Mouse (Mus musculus) G1E (cell line): ENCODE measurements around the gene Gas2l1. TPM values are rescaled to one million over a fixed set of nuclear protein-coding genes. Genes with fewer than 3 reads are reported as not detected.

ENCODE experiments used
- ATAC-seq: 2 replicates; pipeline ENCODE4 v1.8.0; 2016; ENCODE audit warnings: mild to moderate bottlenecking; ENCODE audit not compliant: insufficient number of reproducible peaks, poor library complexity, low FRiP score, severe bottlenecking; ENCODE audit errors: extremely low read depth
- DNase-seq: peaks from one replicate; pipeline ENCODE4 v3.0.0; 2012; ENCODE audit warnings: low spot score
- H3K27me3 ChIP-seq: 2 replicates; pipeline ENCODE4 v1.6.1; 2012; ENCODE audit warnings: mild to moderate bottlenecking, low read length, inconsistent platforms; ENCODE audit not compliant: insufficient read depth
- H3K36me3 ChIP-seq: replicated peaks from 2 replicates; pipeline ENCODE3; 2012; ENCODE audit warnings: mild to moderate bottlenecking, inconsistent platforms
- H3K4me1 ChIP-seq: 2 replicates; pipeline ENCODE4 v1.6.1; 2012; ENCODE audit warnings: low read depth, low read length, inconsistent platforms, mixed read lengths; ENCODE audit not compliant: insufficient read depth
- H3K4me3 ChIP-seq: 2 replicates; pipeline ENCODE4 v1.5.1; 2012; ENCODE audit warnings: low read depth, mild to moderate bottlenecking, inconsistent platforms, low read length, moderate library complexity, mixed read lengths
- H3K9me3 ChIP-seq: replicated peaks from 2 replicates; pipeline ENCODE4 v1.6.1; 2012; ENCODE audit warnings: inconsistent platforms
- CTCF ChIP-seq: IDR thresholded peaks from 2 replicates; pipeline ENCODE4 v1.5.1; 2012; ENCODE audit warnings: low read depth, low read length, inconsistent platforms, mixed read lengths
- GATA1 ChIP-seq: IDR thresholded peaks from 2 replicates; pipeline ENCODE4 v1.6.1; 2012; ENCODE audit warnings: borderline replicate concordance, low read length, inconsistent platforms, mixed read lengths
- GATA2 ChIP-seq: IDR thresholded peaks from 2 replicates; pipeline ENCODE4 v1.6.1; 2012; ENCODE audit warnings: low read depth, low read length, inconsistent platforms, borderline replicate concordance
- POLR2AphosphoS5 ChIP-seq: IDR thresholded peaks from 2 replicates; pipeline ENCODE4 v1.6.1; 2012; ENCODE audit warnings: low read depth, low read length, inconsistent platforms; ENCODE audit not compliant: insufficient replicate concordance
- TAL1 ChIP-seq: conservative IDR thresholded peaks from 2 replicates; pipeline ENCODE4 v1.6.1; 2012; ENCODE audit warnings: low read depth, low read length, inconsistent platforms, mixed read lengths
- polyA plus RNA-seq: library from polyadenylated mRNA; stranded (reverse); fragments of >175 nt; gene quantifications from 2 replicates; pipeline ENCODE4 v1.2.3, GENCODE M21; 2012
- total RNA-seq, 2 experiments: library from RNA; stranded (forward) in 1 of 2; stranded (reverse) in 1 of 2; fragments of 200-1000 nt in 1 of 2; fragments of >200 nt in 1 of 2; fragmentation: Nextera tagmentation in 1 of 2; gene quantifications; 2 replicates each; pipeline ENCODE4 v1.2.3; 2014 to 2017

Gene Gas2l1
- total and polyA plus RNA-seq, 3 experiments = 18.2 to 103 (median 32.1) TPM

DNA sequence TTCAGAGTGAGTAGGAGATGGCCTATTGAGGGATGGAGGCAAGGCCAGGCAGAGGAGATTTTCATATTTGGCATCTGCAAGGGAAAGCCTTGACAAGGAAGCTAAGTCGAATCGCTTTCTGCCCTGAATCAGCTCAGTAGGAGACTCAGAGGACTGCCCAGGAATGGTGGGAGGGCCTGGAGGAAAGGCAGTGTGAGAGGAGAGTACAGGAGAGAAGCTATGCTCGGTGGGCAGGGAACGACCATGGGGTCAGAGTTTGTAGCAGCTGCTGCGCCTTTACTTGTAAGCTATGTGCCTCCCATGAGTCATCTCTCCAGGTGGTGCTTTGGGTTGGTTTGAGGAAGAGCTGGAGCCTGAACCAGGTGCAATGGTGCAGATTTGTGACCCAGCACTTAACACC, 35.7 kb upstream of the Gas2l1 start:
- Histone ChIP-seq H3K4me3 (peak overlapping the region; percentile 93; the same call in 1 of the 2 replicates), H3K36me3 (peaks cover 60% of the 10 kb centered on the region), H3K9me3 (no peaks in the 10 kb centered on the region), H3K27me3 (no peaks in the 10 kb centered on the region), H3K4me1 (peaks cover 62% of the 10 kb centered on the region)
- TF ChIP-seq TAL1 = no peak
- no peak for TF ChIP-seq GATA1
- no peak for TF ChIP-seq POLR2AphosphoS5
- no peak for TF ChIP-seq CTCF
- no peak for TF ChIP-seq GATA2
- ATAC-seq (no peak), DNase-seq (no peak)

DNA sequence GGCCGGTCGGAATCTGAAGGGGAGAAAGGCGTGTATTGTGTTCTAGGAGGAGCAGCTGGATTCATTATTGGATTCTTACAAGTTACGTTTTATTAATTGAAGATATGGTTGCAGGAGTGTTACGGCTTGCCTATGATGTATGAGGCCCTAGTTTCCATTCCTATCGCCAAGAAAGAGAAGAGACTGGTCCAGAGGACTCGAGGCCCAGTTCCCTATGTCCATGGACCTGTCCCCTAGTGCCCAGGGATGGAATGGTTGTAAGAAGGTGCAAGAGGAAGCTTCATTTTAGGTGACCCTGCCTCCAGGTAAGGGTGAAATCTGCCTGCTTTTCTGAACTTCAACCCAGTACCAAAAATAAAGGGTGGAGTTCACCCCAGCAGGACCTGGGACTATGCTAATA, 35.2 kb upstream of the Gas2l1 start:
- peaks cover 63% of the 10 kb centered on the region for H3K4me1 ChIP-seq
- ATAC-seq = no peak
- no peak for DNase-seq

DNA sequence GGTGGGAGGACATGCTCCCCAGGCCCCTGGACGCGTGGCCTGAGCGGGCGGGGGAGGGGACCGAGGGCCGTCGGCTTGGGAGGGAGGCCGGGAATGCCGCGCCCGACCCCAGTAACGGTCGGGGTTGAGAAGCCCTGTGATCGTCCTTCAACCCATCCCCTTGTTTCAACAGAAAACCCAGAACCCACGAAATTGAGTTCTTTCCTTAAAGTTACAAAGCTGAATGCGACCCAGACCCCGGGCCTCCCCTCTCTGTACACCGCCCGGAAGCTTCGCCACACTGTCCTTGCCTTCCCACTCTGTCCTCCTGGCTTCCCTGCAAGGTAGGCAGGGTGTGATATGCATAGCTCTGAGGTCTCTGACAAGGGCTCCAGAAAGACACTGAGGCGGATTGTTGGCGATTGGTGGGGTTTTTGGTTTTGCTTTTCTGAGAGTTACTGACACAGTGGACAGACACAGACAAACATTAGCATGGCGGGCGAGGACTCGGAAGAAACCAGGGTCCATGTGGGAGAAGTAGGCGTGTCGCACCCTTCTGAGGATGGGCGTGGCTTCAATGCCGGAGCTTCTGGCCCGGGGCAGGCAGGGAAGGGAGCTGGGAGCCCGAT, 34.6 kb upstream of the Gas2l1 start:
- peaks cover 51% of the 10 kb centered on the region for H3K36me3 ChIP-seq
- peaks cover 69% of the 10 kb centered on the region for H3K4me1 ChIP-seq
- H3K4me3 ChIP-seq = peak overlapping the region; percentile 93
- TF ChIP-seq CTCF (no peak), GATA1 (no peak), GATA2 (no peak), POLR2AphosphoS5 (no peak), TAL1 (no peak)
- peak; percentile 86 for DNase-seq
- ATAC-seq = peak; percentile 62
- H3K9me3 ChIP-seq = no peaks in the 10 kb centered on the region
- H3K27me3 ChIP-seq = no peaks in the 10 kb centered on the region

More for the DNA sequence above, 35.2 kb upstream of the Gas2l1 start:
- Histone ChIP-seq H3K9me3 (no peaks in the 10 kb centered on the region), H3K4me3 (peak overlapping the region; percentile 93), H3K36me3 (peaks cover 56% of the 10 kb centered on the region), H3K27me3 (no peaks in the 10 kb centered on the region)
- no peak for TF ChIP-seq GATA1
- TF ChIP-seq CTCF = no peak
- no peak for TF ChIP-seq GATA2
- no peak for TF ChIP-seq TAL1
- TF ChIP-seq POLR2AphosphoS5 = no peak

DNA sequence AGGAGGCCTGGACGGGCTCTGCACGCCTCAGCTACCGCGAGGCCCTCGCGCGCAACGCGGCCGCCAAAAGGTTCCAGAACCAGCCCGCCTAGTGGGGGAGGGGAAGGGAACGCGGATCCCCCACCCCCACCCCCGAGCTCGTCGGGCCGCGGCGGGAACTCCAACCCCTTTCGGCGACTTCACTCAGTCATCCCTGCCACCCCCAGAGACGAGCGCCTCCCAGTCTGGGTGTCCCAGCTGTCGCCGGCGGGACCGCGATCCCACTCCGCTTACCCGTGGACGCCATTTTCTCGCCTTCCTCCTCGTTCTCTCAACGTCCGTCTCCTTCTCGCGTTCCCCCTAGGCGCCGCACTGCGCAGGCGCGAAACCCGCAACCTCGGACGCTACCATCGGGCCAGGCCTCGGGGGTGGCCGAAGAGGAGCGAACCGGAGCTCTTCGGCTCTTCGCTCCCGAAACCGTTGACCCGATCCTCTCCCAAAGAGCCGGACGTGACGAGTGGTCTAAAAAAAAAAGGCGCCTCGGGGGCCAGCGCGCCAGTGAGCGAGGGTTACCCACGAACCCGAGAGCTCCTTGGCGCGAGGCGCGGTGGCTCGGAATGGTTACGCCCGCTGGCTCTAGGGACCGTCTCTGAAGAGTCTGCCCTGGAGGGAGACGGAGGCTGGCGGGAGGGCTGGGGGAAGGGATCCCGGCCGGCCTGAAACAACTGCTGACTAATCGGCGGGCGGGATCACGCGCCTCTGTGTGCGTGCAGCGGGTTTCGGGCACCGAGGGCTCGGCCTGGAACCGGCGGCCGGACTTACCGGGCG, 33.8 kb upstream of the Gas2l1 start, which contains the start of the genes Rhbdd3 and Ewsr1:
Gene Rhbdd3, plus strand, starts transcription at position 191 of the 807 bp plus-strand sequence.
Gene Ewsr1, minus strand, starts transcription at position 531 of the 807 bp plus-strand sequence.
- DNase-seq = peak; percentile 84
- no peaks in the 10 kb centered on the region for H3K9me3 ChIP-seq
- TF ChIP-seq POLR2AphosphoS5 (no peak), GATA2 (no peak)
- H3K27me3 ChIP-seq = no peaks in the 10 kb centered on the region
- peaks cover 70% of the 10 kb centered on the region for H3K4me1 ChIP-seq
- H3K36me3 ChIP-seq = peaks cover 49% of the 10 kb centered on the region
- ATAC-seq = peak; percentile 58
- peak within 1 kb of the TSS; percentile 93 for H3K4me3 ChIP-seq

DNA sequence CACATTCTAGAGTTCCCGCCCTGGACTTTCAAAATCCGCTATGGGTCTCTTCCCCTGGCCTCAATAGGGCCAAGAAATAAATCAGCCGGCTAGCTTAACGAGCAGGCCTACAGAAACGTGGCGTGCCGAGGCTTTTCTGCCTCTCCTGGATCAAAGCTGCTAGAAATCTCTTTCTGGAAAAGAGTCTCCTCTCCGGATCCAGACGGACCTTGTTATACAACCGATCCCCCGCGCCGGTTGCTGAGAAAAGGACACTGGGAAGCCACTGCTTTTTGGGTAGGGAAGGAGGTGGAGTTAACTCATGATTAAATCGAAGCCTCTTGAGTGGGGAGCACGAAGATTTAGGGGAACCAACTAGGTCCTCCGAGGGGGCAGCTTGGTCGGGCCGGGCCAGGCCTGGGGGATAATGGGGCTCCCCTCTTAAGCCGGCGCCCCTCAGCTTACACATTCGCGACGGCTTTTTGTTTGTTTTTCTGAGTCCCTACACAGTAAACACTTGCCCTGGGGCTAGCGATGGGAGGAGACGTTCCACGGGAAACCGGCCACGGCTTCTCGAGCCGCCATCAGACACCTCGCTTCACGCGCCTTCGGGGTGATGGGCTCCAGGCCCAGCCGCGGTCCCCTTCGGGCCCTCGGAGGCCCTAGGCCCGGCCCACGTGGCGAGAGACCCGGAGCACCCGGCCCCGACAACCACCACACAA, 33.1 kb upstream of the Gas2l1 start:
- Histone ChIP-seq H3K36me3 (peaks cover 47% of the 10 kb centered on the region), H3K4me1 (peaks cover 69% of the 10 kb centered on the region), H3K27me3 (no peaks in the 10 kb centered on the region), H3K4me3 (peak overlapping the region; percentile 93), H3K9me3 (no peaks in the 10 kb centered on the region)
- DNase-seq (peak; percentile 60), ATAC-seq (no peak)
- TF ChIP-seq TAL1 (no peak), GATA1 (no peak), POLR2AphosphoS5 (no peak), CTCF (no peak), GATA2 (no peak)
